Mouse (Mus musculus) G1E (cell line): ENCODE data around the gene Cdc37.

ENCODE experiments used
- CTCF ChIP-seq: IDR thresholded peaks from 2 replicates; pipeline ENCODE4 v1.5.1; 2012; ENCODE audit warnings: low read depth, low read length, inconsistent platforms, mixed read lengths
- GATA1 ChIP-seq: IDR thresholded peaks from 2 replicates; pipeline ENCODE4 v1.6.1; 2012; ENCODE audit warnings: borderline replicate concordance, low read length, inconsistent platforms, mixed read lengths
- GATA2 ChIP-seq: IDR thresholded peaks from 2 replicates; pipeline ENCODE4 v1.6.1; 2012; ENCODE audit warnings: low read depth, low read length, inconsistent platforms, borderline replicate concordance
- TAL1 ChIP-seq: conservative IDR thresholded peaks from 2 replicates; pipeline ENCODE4 v1.6.1; 2012; ENCODE audit warnings: low read depth, low read length, inconsistent platforms, mixed read lengths

DNA sequence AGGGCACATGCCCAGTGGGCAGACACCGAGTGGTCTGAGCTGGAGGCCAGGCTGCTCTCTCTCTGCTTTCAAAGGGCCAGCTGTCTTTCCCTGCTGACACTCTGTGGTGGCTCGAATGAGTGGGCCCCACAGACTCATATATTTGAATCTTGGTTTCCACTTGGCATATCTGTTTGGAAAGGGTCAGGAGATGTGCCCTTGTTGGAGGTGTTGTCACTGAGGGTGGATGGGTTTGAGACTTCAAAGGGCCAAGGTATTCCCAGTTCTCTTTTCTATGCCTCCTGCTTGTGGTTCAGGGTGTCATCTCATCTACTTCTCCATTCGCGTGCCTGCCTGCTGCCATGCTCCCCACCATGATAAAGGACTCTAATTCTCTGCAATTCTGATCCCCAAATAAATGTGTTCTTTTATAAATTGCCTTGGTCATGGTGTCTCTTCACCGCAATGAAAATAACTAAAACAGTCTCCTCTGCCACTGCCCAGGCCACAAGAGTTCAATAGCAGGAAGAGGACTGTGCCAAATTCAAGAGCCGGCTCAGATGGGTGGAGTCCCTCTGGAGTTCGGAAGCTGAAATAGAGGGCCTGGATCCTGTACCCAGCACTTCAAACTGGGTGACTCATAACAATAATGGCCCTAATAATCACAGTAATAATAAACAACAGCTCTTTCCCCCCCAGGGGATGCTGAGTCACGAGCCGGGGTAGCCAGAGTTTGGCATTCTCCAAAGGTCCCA, 15.0 kb downstream of the Cdc37 start:
- TF ChIP-seq CTCF = no peak
- no peak for TF ChIP-seq TAL1
- TF ChIP-seq GATA2 = no peak
- no peak for TF ChIP-seq GATA1
